In the genomic region with DNA sequence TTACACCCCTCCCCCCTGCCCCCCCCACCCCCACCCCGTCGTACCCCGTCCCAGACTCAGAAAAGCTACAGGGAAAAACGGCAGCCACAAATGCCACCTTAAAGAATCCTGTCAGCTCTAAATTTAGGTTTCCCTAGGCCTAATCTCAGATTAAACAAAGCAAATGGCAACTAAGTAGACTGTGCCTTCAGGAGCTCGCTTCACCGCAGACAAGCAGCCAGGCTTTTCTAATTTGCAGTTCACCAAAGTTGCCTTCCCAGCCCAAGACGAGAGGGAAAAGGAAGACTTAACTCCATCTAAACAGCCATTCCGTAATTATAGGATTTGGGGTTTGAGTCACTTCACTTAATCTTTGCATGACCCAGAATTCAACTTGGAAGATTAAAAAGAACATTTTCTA, we compare ENCODE assay signal across 15 mouse cellular contexts. TPM values are rescaled to one million over a fixed set of nuclear protein-coding genes. Genes with fewer than 3 reads are reported as not detected.
A peak's percentile ranks its signal among the peaks of the same experiment; 100 is the strongest.
DNase-seq lines count a peak whose midpoint lies in the region; ATAC-seq lines count a peak whose summit lies in the region.
"Had no signal": no experiment of that assay in that cellular context is flagged by ENCODE, and none has a peak within 500 bp of the region (broad histone marks: within the 10 kb centered on the region; RNA-seq: fewer than 3 reads in every experiment).

No protein-coding gene starts in this region.

- 11% methylated on average over 8 of the region's 8 CpGs for WGBS in heart, embryonic 14.5 days
- whole genome bisulfite sequencing in midbrain, embryonic 12.5 days, result 4% methylated on average over 8 of the region's 8 CpGs
- WGBS in midbrain, embryonic 16.5 days, result 14% methylated on average over 6 of the region's 8 CpGs
- 5% methylated on average over 8 of the region's 8 CpGs for WGBS in forebrain, embryonic 13.5 days
- WGBS in midbrain, embryonic 14.5 days, result 10% methylated on average over 8 of the region's 8 CpGs

- 0 out of 2 replicates have a peak, but pooled peaks cover 9% of the 10 kb centered on the region for H3K27me3 ChIP-seq in heart, embryonic 14.5 days (ENCODE audit: control insufficient read depth, insufficient read depth, low read length)
- peaks cover 17% of the 10 kb centered on the region for H3K27me3 ChIP-seq in midbrain, embryonic 12.5 days
- H3K27me3 ChIP-seq in midbrain, embryonic 16.5 days (ENCODE audit: control insufficient read depth, insufficient read depth, low read depth, low read length), result no peaks in the 10 kb centered on the region; the same call in none of the 2 replicates
- H3K27me3 ChIP-seq in forebrain, embryonic 13.5 days, result peaks cover 11% of the 10 kb centered on the region
- H3K27me3 ChIP-seq in midbrain, embryonic 14.5 days (ENCODE audit: control insufficient read depth, insufficient read depth, low read length), result peaks cover 10% of the 10 kb centered on the region; the same call in 1 of the 2 replicates
- H3K27me3 ChIP-seq: Patski had no signal

- intact Hi-C loops in heart, postnatal 10 days (cut with DNase I), result no loop called here

- peak overlapping the region in 1 of 2 experiments; percentile 44; a peak in 2 of 4 replicates for H3K4me3 ChIP-seq in heart, embryonic 14.5 days (ENCODE audit: control insufficient read depth in 1 of 2, insufficient read depth in 1 of 2, low read depth in 1 of 2, low read length in 2 of 2)
- H3K4me3 ChIP-seq in midbrain, embryonic 12.5 days, result peak overlapping the region; percentile 34
- H3K4me3 ChIP-seq in midbrain, embryonic 16.5 days (ENCODE audit: low read depth, low read length), result no peak overlapping the region
- no peak overlapping the region for H3K4me3 ChIP-seq in forebrain, embryonic 13.5 days
- no peak overlapping the region for H3K4me3 ChIP-seq in midbrain, embryonic 14.5 days (replicated peaks; ENCODE audit: low read depth, low read length)

- H3K36me3 ChIP-seq in heart, embryonic 14.5 days (ENCODE audit: control insufficient read depth, insufficient read depth, low read length), result no peaks in the 10 kb centered on the region
- H3K36me3 ChIP-seq in midbrain, embryonic 12.5 days, result no peaks in the 10 kb centered on the region
- H3K36me3 ChIP-seq in midbrain, embryonic 16.5 days (ENCODE audit: control insufficient read depth, insufficient read depth, low read length), result no peaks in the 10 kb centered on the region
- H3K36me3 ChIP-seq in forebrain, embryonic 13.5 days (ENCODE audit: poor library complexity, severe bottlenecking), result no peaks in the 10 kb centered on the region
- no peaks in the 10 kb centered on the region for H3K36me3 ChIP-seq in midbrain, embryonic 14.5 days (ENCODE audit: control insufficient read depth, insufficient read depth, low read length)

- no peak for DNase-seq in heart, postnatal 10 days
- peak; percentile 24 for DNase-seq in midbrain, embryonic 14.5 days
- DNase-seq in layer of hippocampus, postnatal 10 days (ENCODE audit: low spot score in 2 of 2), result no peak
- DNase-seq: adrenal gland, adult 8-10 months; lung, adult 2 months; right cerebral cortex, postnatal 4 days; thymus, postnatal 4 days had no signal

- no peaks in the 10 kb centered on the region; a peak in 2 of 4 replicates for H3K4me1 ChIP-seq in heart, embryonic 14.5 days (ENCODE audit: control insufficient read depth in 2 of 2, insufficient read depth in 2 of 2, low read length in 2 of 2)
- H3K4me1 ChIP-seq in midbrain, embryonic 12.5 days, result peaks cover 6% of the 10 kb centered on the region
- H3K4me1 ChIP-seq in midbrain, embryonic 16.5 days (ENCODE audit: control insufficient read depth, insufficient read depth, low read length), result peaks cover 6% of the 10 kb centered on the region
- H3K4me1 ChIP-seq in forebrain, embryonic 13.5 days, result peaks cover 9% of the 10 kb centered on the region
- H3K4me1 ChIP-seq in midbrain, embryonic 14.5 days (ENCODE audit: control insufficient read depth, insufficient read depth, low read length), result peaks cover 5% of the 10 kb centered on the region; the same call in 1 of the 2 replicates

- no peaks in the 10 kb centered on the region for H3K9me3 ChIP-seq in heart, embryonic 14.5 days (ENCODE audit: control insufficient read depth, low read length)
- no peaks in the 10 kb centered on the region; the same call in 1 of the 2 replicates for H3K9me3 ChIP-seq in midbrain, embryonic 12.5 days
- H3K9me3 ChIP-seq in midbrain, embryonic 16.5 days (replicated peaks; ENCODE audit: control insufficient read depth, low read length, poor library complexity, severe bottlenecking), result no peaks in the 10 kb centered on the region; the same call in 1 of the 2 replicates
- H3K9me3 ChIP-seq in forebrain, embryonic 13.5 days (replicated peaks), result no peaks in the 10 kb centered on the region
- no peaks in the 10 kb centered on the region for H3K9me3 ChIP-seq in midbrain, embryonic 14.5 days (ENCODE audit: control insufficient read depth, low read length)

- ATAC-seq in heart, embryonic 14.5 days (ENCODE audit: insufficient number of reproducible peaks, insufficient read depth, low FRiP score, low read depth), result no peak
- no peak for ATAC-seq in midbrain, embryonic 12.5 days (ENCODE audit: low FRiP score, low read depth)
- no peak for ATAC-seq in midbrain, embryonic 16.5 days
- no peak for ATAC-seq in forebrain, embryonic 13.5 days
- ATAC-seq in midbrain, embryonic 14.5 days (ENCODE audit: low FRiP score, low TSS enrichment), result no peak
- ATAC-seq: CD4-positive, CD25-positive, alpha-beta regulatory T cell, adult 4 months; intestine, embryonic 16.5 days; Patski had no signal

- H3K9ac ChIP-seq in heart, embryonic 14.5 days (ENCODE audit: low read length), result no peak overlapping the region
- no peak overlapping the region for H3K9ac ChIP-seq in midbrain, embryonic 12.5 days (replicated peaks)
- H3K9ac ChIP-seq in midbrain, embryonic 16.5 days (ENCODE audit: low read depth, low read length), result no peak overlapping the region
- no peak overlapping the region for H3K9ac ChIP-seq in forebrain, embryonic 13.5 days
- no peak overlapping the region for H3K9ac ChIP-seq in midbrain, embryonic 14.5 days (replicated peaks; ENCODE audit: low read length)

- peak overlapping the region; percentile 69 for H3K4me2 ChIP-seq in heart, embryonic 14.5 days (ENCODE audit: low read length)
- H3K4me2 ChIP-seq in midbrain, embryonic 12.5 days (replicated peaks), result peak overlapping the region; percentile 51
- no peak overlapping the region for H3K4me2 ChIP-seq in midbrain, embryonic 16.5 days (ENCODE audit: low read length)
- 0 out of 2 replicates have a peak overlapping the region, but pooled peaks have one; percentile 9 for H3K4me2 ChIP-seq in forebrain, embryonic 13.5 days
- peak overlapping the region; percentile 52 for H3K4me2 ChIP-seq in midbrain, embryonic 14.5 days (ENCODE audit: low read length)

- no peak overlapping the region for H3K27ac ChIP-seq in heart, embryonic 14.5 days (replicated peaks in 1 of 2; ENCODE audit: control insufficient read depth in 1 of 2, insufficient read depth in 1 of 2, low read depth in 2 of 2, low read length in 2 of 2)
- H3K27ac ChIP-seq in midbrain, embryonic 12.5 days (replicated peaks), result no peak overlapping the region
- no peak overlapping the region for H3K27ac ChIP-seq in midbrain, embryonic 16.5 days (ENCODE audit: low read length)
- H3K27ac ChIP-seq in forebrain, embryonic 13.5 days, result no peak overlapping the region
- H3K27ac ChIP-seq in midbrain, embryonic 14.5 days (replicated peaks; ENCODE audit: low read depth, low read length), result no peak overlapping the region

RNA-seq across cellular contexts. Expression of a gene that starts 23.1 kb away (rescaled TPM):
- polyA plus RNA-seq in heart, embryonic 14.5 days (2014; fragmentation: Nextera tagmentation; extraction: Ambion mirVana), result 0.82 and 0.91 TPM in 2 replicates
- 10 to 100 TPM; 45.9 to 56.3 TPM for total RNA-seq in heart, postnatal 10 days (2021)
- polyA plus RNA-seq in midbrain, embryonic 12.5 days (2016; fragmentation: Nextera tagmentation; extraction: Ambion mirVana), result 0.64 and 0.68 TPM in 2 replicates
- 5.5 and 5.7 TPM in 2 replicates for polyA plus RNA-seq in midbrain, embryonic 16.5 days (2015; fragmentation: Nextera tagmentation; extraction: Ambion mirVana)
- 0.81 and 1.1 TPM in 2 replicates for polyA plus RNA-seq in forebrain, embryonic 13.5 days (2015; fragmentation: Nextera tagmentation; extraction: Ambion mirVana)
- 4.7 and 6.0 TPM in 2 replicates for polyA plus RNA-seq in midbrain, embryonic 14.5 days (2014; fragmentation: Nextera tagmentation; extraction: Ambion mirVana)
- 10 to 100 TPM; 42.6 to 47.8 TPM for total RNA-seq in layer of hippocampus, postnatal 10 days (2021)

RNA-seq across cellular contexts. Expression of a gene that starts 54.8 kb away (rescaled TPM):
- 0.13 and 0.22 TPM in 2 replicates for polyA plus RNA-seq in heart, embryonic 14.5 days (2014; fragmentation: Nextera tagmentation; extraction: Ambion mirVana)
- total RNA-seq in heart, postnatal 10 days (2021), result 10 to 100 TPM; 27.3 to 29.3 TPM
- polyA plus RNA-seq in midbrain, embryonic 12.5 days (2016; fragmentation: Nextera tagmentation; extraction: Ambion mirVana), result 2.1 and 2.5 TPM in 2 replicates
- polyA plus RNA-seq in midbrain, embryonic 16.5 days (2015; fragmentation: Nextera tagmentation; extraction: Ambion mirVana), result 1.7 and 2.3 TPM in 2 replicates
- polyA plus RNA-seq in forebrain, embryonic 13.5 days (2015; fragmentation: Nextera tagmentation; extraction: Ambion mirVana), result 1.4 and 2.8 TPM in 2 replicates
- polyA plus RNA-seq in midbrain, embryonic 14.5 days (2014; fragmentation: Nextera tagmentation; extraction: Ambion mirVana), result 1.1 and 1.2 TPM in 2 replicates
- total RNA-seq in layer of hippocampus, postnatal 10 days (2021), result 1 to 10 TPM; 2.1 to 3.1 TPM
- total RNA-seq: common myeloid progenitor, adult 5-6 weeks had no signal
